Mouse (Mus musculus): Measurements from ENCODE around the gene Mrvi1.

The Mrvi1 gene

DNA sequence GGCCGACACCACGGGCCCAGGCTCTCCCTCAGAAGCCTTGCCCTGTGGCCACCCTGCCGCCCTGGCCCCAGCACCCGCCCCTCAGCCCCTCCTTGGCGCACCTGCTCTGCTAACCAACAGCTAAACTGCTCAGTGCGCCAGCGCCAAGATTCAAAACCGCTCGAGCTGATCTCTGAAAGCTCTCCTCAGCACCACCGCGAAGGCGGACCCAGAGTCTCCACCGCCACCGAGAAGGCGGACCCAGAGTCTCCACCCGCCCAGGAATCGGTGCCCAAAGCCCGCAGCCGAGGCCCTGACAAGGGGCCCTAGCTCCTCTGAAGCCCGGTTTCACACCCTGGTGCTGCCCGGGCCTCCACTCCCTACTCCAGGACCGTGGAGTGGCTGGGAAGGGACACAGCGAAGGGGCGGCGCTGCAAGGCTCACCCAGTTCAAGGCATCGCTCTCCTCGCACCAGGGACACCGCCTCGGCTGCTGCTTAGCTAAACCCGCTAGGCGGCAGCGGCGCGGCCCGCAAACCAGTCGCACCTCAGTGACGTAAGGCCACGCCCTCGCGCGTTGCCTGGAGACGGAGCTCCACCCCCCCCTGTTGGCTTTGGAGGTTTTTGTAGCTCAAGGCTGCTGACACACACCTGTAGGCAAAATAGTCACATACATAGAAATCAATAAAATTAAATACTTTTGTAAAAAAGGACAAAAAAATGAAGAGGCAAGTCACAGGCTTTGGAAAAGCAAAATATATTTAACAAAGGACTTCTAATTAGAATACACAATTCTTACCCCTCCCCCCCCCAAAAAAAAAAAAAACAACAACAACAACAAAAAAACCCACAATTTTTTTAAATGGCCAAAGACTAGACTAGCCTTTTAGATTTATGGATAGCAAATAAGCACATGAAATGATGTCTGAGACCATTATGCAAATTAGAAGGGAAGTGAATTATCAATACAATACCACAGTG lies 138.1 kb downstream of the Mrvi1 start, which contains the start of gene Rnf141:
TSS of gene Rnf141 (minus strand) at position 542 of the 959 bp plus-strand sequence.
- in situ Hi-C loops (cut with MboI, MseI): no loop called here

GRCm38 (mm10) chr7:110840332-110840731 lies 141.9 kb downstream of the Mrvi1 start:
- in situ Hi-C loops (cut with MboI, MseI): no loop called here

DNA sequence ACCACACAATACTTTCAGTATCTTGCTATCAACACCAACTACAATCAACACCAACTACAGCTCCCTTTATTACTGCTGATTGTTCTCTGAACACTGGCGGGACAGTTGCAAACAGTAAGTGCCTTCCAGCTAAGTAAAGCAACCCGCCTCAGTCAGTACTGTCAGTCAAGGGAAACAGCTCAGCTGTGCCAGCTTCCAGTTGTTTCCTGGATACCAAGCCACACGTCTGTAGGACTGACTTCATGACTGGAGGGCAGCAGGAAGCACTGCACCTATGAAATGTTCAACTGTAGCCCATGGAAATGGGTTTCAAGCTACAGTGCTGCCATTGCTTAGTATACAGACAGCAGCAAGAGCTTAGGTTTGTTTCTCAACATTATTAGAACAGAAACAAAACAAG lies 147.7 kb downstream of the Mrvi1 start:
- in situ Hi-C loops (cut with MboI, MseI): no loop called here

DNA sequence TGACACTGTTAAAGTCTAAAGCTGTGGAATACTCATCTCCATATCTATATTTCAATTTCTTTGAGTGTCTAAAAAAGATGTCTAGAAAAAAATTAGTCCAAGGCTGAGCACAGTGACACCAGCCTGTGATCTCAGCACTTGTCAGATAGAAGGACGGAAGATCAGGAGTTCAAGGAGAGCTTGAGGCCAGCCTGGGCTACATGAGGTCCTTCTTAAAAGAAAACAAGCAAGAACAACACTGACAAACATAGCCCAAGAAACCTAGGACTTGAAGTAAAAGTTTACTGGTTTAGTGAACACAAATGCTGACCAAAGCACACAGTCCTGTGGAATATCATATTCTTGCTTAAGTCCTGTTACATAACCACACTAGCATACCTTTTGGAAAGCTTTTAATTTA lies 148.2 kb downstream of the Mrvi1 start:
- in situ Hi-C loops (cut with MboI, MseI): no loop called here

DNA sequence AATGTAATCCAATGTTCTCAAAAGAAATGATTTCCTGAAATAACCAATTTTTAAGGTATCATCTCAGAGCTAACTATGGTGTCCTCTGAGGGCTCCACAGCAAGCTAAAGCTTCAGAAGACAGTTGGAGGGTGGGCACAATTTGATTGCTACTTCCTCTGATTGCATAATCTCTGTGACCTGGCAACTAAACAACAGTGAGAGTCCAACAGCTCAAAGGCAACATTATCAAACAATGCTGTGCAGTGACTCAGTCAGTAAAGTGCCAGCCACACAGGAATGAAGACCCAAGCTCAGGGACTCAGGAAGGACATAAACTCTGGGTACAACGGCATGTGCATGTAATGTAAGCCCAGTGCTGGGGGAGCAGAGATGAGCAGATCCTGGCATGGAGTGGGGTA lies 149.2 kb downstream of the Mrvi1 start:
- in situ Hi-C loops (cut with MboI, MseI): no loop called here

DNA sequence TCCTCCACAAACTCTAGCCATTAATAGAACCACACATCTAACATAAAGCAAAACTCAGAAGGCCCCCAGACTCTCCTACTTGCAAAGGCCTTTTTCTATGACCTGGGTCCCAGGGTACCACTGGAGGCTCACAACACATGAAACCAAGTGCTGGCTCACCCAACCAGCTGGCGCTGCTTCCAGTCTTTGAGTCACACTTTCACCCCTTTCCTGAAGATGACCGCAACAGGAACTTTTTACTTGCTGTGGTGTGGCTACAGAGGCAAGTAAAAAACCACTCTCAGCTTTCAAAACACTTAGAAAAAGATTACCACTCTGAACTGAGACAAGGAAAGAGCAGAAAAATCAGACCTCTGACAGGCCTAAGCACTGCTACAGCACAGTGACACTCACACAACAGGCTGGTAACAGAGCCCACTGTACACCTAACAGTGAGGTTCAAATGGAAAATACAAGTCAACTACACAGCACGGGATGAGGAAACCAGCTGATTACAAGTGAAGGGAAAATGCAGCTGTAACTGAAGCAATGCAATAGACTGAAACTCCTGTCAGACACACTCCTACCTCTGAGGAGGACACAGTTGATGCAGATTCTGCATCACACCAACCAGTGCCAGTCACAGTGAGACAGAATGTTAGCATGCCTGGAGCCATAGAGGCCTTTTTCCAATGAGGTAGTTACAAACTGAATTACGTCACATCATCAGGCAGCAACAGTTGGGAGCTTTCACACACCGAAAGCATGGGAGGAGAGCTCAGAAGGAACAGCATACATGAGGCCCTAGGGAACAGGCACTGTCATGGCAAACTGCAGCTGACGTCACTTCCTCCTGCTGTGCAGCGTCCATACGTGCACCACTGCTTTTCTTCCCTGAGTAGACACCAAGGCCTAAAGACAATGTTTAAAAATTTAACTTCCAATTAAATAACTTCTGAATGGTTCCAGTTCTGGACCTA lies 158.0 kb downstream of the Mrvi1 start:
- in situ Hi-C loops (cut with MboI, MseI): no loop called here

- in situ Hi-C loops (cut with MboI, MseI): no loop called here
Measured at GRCm38 (mm10) chr7:110823593-110823992, 158.7 kb downstream of the Mrvi1 start.

- in situ Hi-C loops (cut with MboI, MseI): no loop called here
Measured at GRCm38 (mm10) chr7:110823076-110823475, 159.2 kb downstream of the Mrvi1 start.

- in situ Hi-C loops (cut with MboI, MseI): no loop called here
Measured at GRCm38 (mm10) chr7:110822055-110822454, 160.2 kb downstream of the Mrvi1 start.

DNA sequence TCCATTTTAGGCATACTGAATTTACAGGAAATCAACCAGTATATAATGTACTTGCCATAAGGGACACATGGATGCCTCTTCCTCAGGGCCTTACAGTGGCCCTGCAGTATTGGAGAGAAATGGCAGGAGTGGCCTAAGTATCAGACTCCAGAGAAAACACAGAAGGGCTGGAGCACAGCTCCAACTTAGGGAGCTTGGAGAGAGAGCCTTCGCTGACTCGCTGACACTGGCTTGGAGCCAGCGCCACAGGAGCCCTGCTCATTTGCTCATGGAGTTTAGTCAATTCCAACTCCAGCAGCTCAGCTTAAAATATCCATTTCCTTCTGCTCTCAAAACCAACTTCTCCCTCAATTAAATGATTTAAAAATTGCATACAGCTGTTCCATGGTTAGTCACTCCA lies 160.6 kb downstream of the Mrvi1 start:
- in situ Hi-C loops (cut with MboI, MseI): no loop called here

DNA sequence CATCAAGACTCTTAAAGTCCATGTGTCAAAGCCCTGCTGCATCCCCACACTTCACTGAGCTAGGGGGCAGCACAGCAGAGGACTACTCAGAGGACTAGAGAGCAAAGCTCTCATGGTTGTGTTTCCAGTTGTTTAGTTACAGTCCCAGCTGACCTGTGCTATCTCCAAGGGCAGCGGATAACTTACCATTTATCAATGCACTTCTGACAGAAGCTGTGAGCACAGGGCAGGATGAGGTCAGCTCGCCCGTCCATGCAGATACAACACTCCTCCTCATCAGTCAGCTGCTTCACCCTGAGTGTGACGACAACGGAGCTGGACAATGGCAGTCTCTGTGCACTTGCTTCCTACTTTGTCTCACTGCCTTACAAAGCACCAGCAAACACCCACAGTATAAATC lies 161.2 kb downstream of the Mrvi1 start:
- in situ Hi-C loops (cut with MboI, MseI): no loop called here

GRCm38 (mm10) chr7:110818787-110819350 lies 163.4 kb downstream of the Mrvi1 start:
- in situ Hi-C loops (cut with MboI, MseI): no loop called here

Data from T-helper 17 cell (primary cell).